Mouse (Mus musculus): ENCODE results near the gene Plekhh2.

DNA sequence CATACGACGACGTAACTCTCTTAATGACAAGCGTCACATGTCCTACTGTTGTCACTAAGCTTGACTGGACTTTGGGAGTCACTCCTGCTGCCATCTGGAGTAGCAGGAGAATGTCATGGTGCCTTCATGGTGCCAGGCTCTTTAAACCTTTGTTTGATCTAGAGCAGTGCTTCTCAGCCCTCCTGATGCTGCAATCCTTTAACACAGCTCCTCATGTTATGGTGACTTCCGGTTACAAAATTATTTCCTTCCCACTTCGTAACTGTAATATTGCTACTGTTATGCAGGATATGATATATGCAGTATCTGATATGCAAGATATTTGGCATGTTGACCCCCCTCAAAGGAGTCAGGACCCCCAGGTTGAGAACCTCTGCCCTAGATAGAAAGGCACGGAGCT, 107.4 kb downstream of the Plekhh2 start:
- TF ChIP-seq CTCF (IDR thresholded peaks at IDR 0.05; ENCODE audit: low read depth) (no peak), EP300 (IDR thresholded peaks at IDR 0.05; ENCODE audit: low read depth) (no peak)
